Mouse (Mus musculus): ENCODE measurements at regions not wholly inside any gene's neighbourhood (a gene's known extent, or its start where the extent isn't known, plus 50 kb on each side); places are given as distances from the start of the nearest gene placed in this dataset.

DNA sequence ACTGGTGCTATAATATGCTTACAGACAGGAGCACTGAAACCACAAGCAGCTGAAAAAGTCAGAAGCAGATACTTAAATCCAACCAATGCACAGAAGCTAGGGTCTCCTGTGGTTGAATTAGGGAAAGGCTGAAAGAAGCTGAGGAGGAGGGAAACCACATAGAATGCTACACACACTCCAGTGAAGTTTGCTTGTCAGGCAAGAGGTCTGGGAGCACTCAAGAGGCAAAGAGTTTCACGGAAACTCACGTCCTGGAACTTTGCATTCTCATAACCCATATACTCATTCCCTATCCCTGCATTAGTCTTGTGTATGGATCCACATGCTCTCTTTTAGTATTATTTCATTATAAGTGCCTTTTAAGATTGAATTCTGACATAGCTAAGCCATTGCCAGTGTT, 1316.7 kb upstream of the Tacstd2 start:
- TF ChIP-seq ZNF384 (IDR thresholded peaks at IDR 0.05; ENCODE audit: low read depth, low read length) (no peak), MAX (IDR thresholded peaks at IDR 0.05; ENCODE audit: low read length) (no peak), USF1 (IDR thresholded peaks at IDR 0.05; ENCODE audit: low read depth, low read length) (no peak), MXI1 (IDR thresholded peaks at IDR 0.05; ENCODE audit: low read depth, low read length) (no peak), ZMIZ1 (IDR thresholded peaks at IDR 0.05; ENCODE audit: low read depth, low read length) (no peak), CTCF (conservative IDR thresholded peaks at IDR 0.05 in 1 of 2, IDR thresholded peaks at IDR 0.05 in 1 of 2; ENCODE audit: low read depth in 2 of 2, low read length in 2 of 2) (no peak)
- Histone ChIP-seq H3K79me2 (replicated peaks; ENCODE audit: control insufficient read depth, extremely low read depth, insufficient read depth, poor library complexity, severe bottlenecking) (no peaks in the 10 kb centered on the region), H3K4me2 (ENCODE audit: insufficient read depth, low read depth, poor library complexity, severe bottlenecking) (no peak overlapping the region), H3K4me3 (replicated peaks in 1 of 3; ENCODE audit: low read depth in 2 of 3, low read length in 2 of 3, poor library complexity in 1 of 3) (no peak overlapping the region), H3K27me3 (replicated peaks) (no peaks in the 10 kb centered on the region), H3K36me3 (replicated peaks in 1 of 2; ENCODE audit: control insufficient read depth in 1 of 2, insufficient read depth in 1 of 2, low read length in 1 of 2) (no peaks in the 10 kb centered on the region), H3K9ac (ENCODE audit: insufficient read depth, low read depth) (no peak overlapping the region), H3K27ac (ENCODE audit: insufficient read depth, low read depth) (no peak overlapping the region), H3K9me3 (replicated peaks; ENCODE audit: low read length) (no peaks in the 10 kb centered on the region), H3K4me1 (ENCODE audit: control insufficient read depth in 1 of 2, insufficient read depth in 2 of 2) (no peaks in the 10 kb centered on the region)
- in situ Hi-C loops (cut with MboI; ENCODE audit: low pct_ligation_motif_present, low pct_unique_long_range_greater_than_20kb, low sequenced_read_pairs) (no loop called here), dilution Hi-C loops (cut with MboI; ENCODE audit: extremely low pct_ligation_motif_present, extremely low pct_unique_long_range_greater_than_20kb, low sequenced_read_pairs) (no loop called here)
- DNase-seq (ENCODE audit: extremely low read depth), result no peak

DNA sequence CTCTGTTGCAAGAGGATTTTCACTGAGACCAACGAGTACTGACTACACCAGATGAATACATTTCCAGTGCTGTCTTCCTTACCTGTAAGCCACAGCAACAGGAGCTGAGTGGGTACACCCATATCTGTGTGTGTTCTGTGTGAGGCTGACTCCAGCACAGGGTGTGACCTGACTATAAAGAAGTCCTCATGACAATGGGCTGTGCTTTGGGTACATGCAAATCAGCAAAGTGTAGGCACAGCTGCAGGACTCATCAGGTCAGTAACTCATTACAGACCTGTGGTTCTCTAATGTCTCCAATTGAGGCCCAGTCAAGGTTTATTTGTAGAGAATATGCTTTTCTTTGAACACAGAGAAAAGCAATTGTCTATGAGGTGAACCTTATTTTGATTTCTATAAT, 1299.6 kb upstream of the Tacstd2 start:
- Histone ChIP-seq H3K79me2 (replicated peaks; ENCODE audit: control insufficient read depth, extremely low read depth, insufficient read depth, poor library complexity, severe bottlenecking) (no peaks in the 10 kb centered on the region), H3K4me2 (ENCODE audit: insufficient read depth, low read depth, poor library complexity, severe bottlenecking) (no peak overlapping the region), H3K4me1 (ENCODE audit: control insufficient read depth in 1 of 2, insufficient read depth in 2 of 2) (peaks cover 9 to 22% of the 10 kb centered on the region in 2 experiments), H3K4me3 (replicated peaks in 1 of 3; ENCODE audit: low read depth in 2 of 3, low read length in 2 of 3, poor library complexity in 1 of 3) (no peak overlapping the region), H3K9me3 (replicated peaks; ENCODE audit: low read length) (no peaks in the 10 kb centered on the region), H3K36me3 (replicated peaks in 1 of 2; ENCODE audit: control insufficient read depth in 1 of 2, insufficient read depth in 1 of 2, low read length in 1 of 2) (no peaks in the 10 kb centered on the region), H3K9ac (ENCODE audit: insufficient read depth, low read depth) (no peak overlapping the region), H3K27me3 (replicated peaks) (no peaks in the 10 kb centered on the region), H3K27ac (ENCODE audit: insufficient read depth, low read depth) (no peak overlapping the region)
- DNase-seq (ENCODE audit: extremely low read depth), result peak; percentile 65
- TF ChIP-seq NRF1 (IDR thresholded peaks at IDR 0.05; ENCODE audit: low read depth, low read length), result no peak
- no peak for TF ChIP-seq ZMIZ1 (IDR thresholded peaks at IDR 0.05; ENCODE audit: low read depth, low read length)
- no peak for TF ChIP-seq JUN (IDR thresholded peaks at IDR 0.05; ENCODE audit: insufficient read depth, low read depth, low read length)
- TF ChIP-seq PAX5 (IDR thresholded peaks at IDR 0.05; ENCODE audit: low read length), result no peak
- no peak for TF ChIP-seq TCF12 (IDR thresholded peaks at IDR 0.05; ENCODE audit: low read depth, low read length)
- TF ChIP-seq E2F4 (IDR thresholded peaks at IDR 0.05; ENCODE audit: insufficient replicate concordance, low read depth, low read length), result no peak
- no peak for TF ChIP-seq USF1 (IDR thresholded peaks at IDR 0.05; ENCODE audit: low read depth, low read length)
- TF ChIP-seq ZC3H11A (IDR thresholded peaks at IDR 0.05; ENCODE audit: low read depth, low read length), result no peak
- TF ChIP-seq GABPA (IDR thresholded peaks at IDR 0.05; ENCODE audit: insufficient replicate concordance, low read depth, low read length), result no peak
- no peak for TF ChIP-seq NELFE (IDR thresholded peaks at IDR 0.05; ENCODE audit: low read depth, low read length)
- no peak for TF ChIP-seq MAX (IDR thresholded peaks at IDR 0.05; ENCODE audit: low read length)
- TF ChIP-seq SMC3 (IDR thresholded peaks at IDR 0.05; ENCODE audit: low read depth, low read length), result no peak
- no peak for TF ChIP-seq TBP (conservative IDR thresholded peaks at IDR 0.05; ENCODE audit: low read depth, low read length)
- TF ChIP-seq MAFK (IDR thresholded peaks at IDR 0.05; ENCODE audit: insufficient replicate concordance, low read length), result no peak
- no peak for TF ChIP-seq HCFC1 (IDR thresholded peaks at IDR 0.05; ENCODE audit: low read depth, low read length)
- no peak for TF ChIP-seq IRF4 (IDR thresholded peaks at IDR 0.05; ENCODE audit: low read depth, low read length)
- TF ChIP-seq ZKSCAN1 (IDR thresholded peaks at IDR 0.05; ENCODE audit: borderline replicate concordance, low read depth, low read length), result no peak
- TF ChIP-seq UBTF (IDR thresholded peaks at IDR 0.05; ENCODE audit: low read depth, low read length), result no peak
- no peak for TF ChIP-seq MXI1 (IDR thresholded peaks at IDR 0.05; ENCODE audit: low read depth, low read length)
- in situ Hi-C loops (cut with MboI; ENCODE audit: low pct_ligation_motif_present, low pct_unique_long_range_greater_than_20kb, low sequenced_read_pairs) (no loop called here), dilution Hi-C loops (cut with MboI; ENCODE audit: extremely low pct_ligation_motif_present, extremely low pct_unique_long_range_greater_than_20kb, low sequenced_read_pairs) (no loop called here)

Data from CH12.LX (cell line).